Mouse (Mus musculus) forebrain, embryonic 11.5 days (tissue): ENCODE results near the gene Rer1. TPM values are rescaled to one million over a fixed set of nuclear protein-coding genes. Genes with fewer than 3 reads are reported as not detected.

Experiments
- ATAC-seq: fragments of 200-750 bp; cut with Nextera tagmentation; replicated peaks from 2 replicates; pipeline ENCODE4 v1.8.0; 2017; ENCODE audit warnings: moderate TSS enrichment; ENCODE audit not compliant: low FRiP score
- DNase-seq: peaks from one replicate; pipeline ENCODE4 v3.0.0-alpha.2; 2017; ENCODE audit warnings: low spot score
- H3K27ac ChIP-seq: fragments of 300-500 bp; sonication (generic); 2 replicates; pipeline ENCODE4 v1.5.1; 2014; ENCODE audit warnings: low read depth, low read length
- H3K27me3 ChIP-seq: fragments of 300-500 bp; sonication (generic); 2 replicates; pipeline ENCODE4 v1.6.1; 2014; ENCODE audit warnings: mild to moderate bottlenecking, low read length, mixed read lengths; ENCODE audit not compliant: control insufficient read depth, insufficient read depth
- H3K36me3 ChIP-seq: fragments of 300-500 bp; sonication (generic); 2 replicates; pipeline ENCODE4 v1.6.1; 2014; ENCODE audit warnings: mild to moderate bottlenecking, low read length, moderate library complexity, mixed read lengths; ENCODE audit not compliant: control insufficient read depth, insufficient read depth
- H3K4me1 ChIP-seq: fragments of 300-500 bp; sonication (generic); replicated peaks from 2 replicates; pipeline ENCODE4 v1.6.1; 2014; ENCODE audit warnings: low read length, mixed read lengths; ENCODE audit not compliant: control insufficient read depth, insufficient read depth
- H3K4me2 ChIP-seq: fragments of 300-500 bp; sonication (generic); 2 replicates; pipeline ENCODE4 v1.6.1; 2014; ENCODE audit warnings: low read depth, mild to moderate bottlenecking, low read length, moderate library complexity, mixed read lengths; ENCODE audit not compliant: severe bottlenecking
- H3K4me3 ChIP-seq: fragments of 300-500 bp; sonication (generic); 2 replicates; pipeline ENCODE4 v1.5.1; 2014; ENCODE audit warnings: low read depth, low read length
- H3K9ac ChIP-seq: fragments of 300-500 bp; sonication (generic); 2 replicates; pipeline ENCODE4 v1.6.1; 2014; ENCODE audit warnings: low read length
- H3K9me3 ChIP-seq: fragments of 300-500 bp; sonication (generic); 2 replicates; pipeline ENCODE4 v1.6.1; 2016; ENCODE audit warnings: low read length, mixed read lengths; ENCODE audit not compliant: control insufficient read depth
- WGBS: fragments of 180-500 bp; shearing (Covaris S2); extraction: QIAGEN DNeasy Blood & Tissue Kit; methylation state at CpG from one replicate; pipeline ENCODE4 v1.1.7; 2014; 5-methylcytosine and 5-hydroxymethylcytosine counted together
- polyA plus RNA-seq: library from polyadenylated mRNA; unstranded; fragments of >200 nt; fragmentation: Nextera tagmentation; extraction: Ambion mirVana; gene quantifications from 2 replicates; pipeline ENCODE4 v1.2.1, GENCODE M21; 2014

Gene Rer1
- polyA plus RNA-seq, 1 experiment from 2014 or later, result 137 TPM

DNA sequence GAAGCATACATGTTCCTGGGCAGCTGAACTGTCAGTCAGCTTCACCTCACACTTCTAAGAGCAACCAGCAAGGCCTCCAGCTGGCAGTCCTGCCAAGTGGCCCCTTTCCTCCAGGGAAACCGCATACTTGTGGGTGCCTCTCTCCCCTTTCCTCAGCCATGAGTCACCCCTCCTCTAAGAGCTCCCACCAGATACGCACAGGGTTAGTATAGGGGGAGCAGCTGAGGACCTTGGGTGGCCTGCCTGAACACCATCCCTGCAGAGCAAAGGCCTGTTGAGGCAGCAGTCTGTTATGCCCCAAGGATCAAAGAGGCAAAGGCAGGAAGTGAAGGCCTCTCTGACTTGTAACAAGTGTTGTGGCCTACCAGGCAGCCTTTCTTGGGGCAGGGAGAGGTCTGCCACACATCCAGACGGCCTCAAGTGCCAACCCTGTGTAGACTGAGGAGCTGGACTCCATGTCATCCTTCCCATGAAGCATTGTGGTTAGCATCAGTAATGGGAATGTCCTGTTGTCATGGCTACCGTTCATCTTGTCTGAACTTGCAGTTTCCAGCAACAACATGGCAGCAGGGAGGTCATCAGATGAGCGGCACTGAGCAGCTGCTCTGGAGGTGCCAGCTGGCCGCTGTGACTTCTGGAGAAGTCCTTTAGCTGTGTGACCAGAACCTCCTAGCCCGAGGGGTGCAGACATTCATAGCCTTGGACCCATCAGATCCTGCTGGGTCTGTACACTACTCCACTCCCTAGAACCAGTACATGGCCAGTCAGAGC is 40.6 kb upstream of the Rer1 start:
- no peaks in the 10 kb centered on the region for H3K36me3 ChIP-seq
- ATAC-seq, result no peak
- 75% methylated on average over 7 of the region's 7 CpGs for WGBS
- no peak overlapping the region for H3K4me3 ChIP-seq
- H3K4me2 ChIP-seq, result no peak overlapping the region
- no peaks in the 10 kb centered on the region for H3K27me3 ChIP-seq
- H3K9me3 ChIP-seq, result no peaks in the 10 kb centered on the region
- no peak for DNase-seq
- H3K27ac ChIP-seq, result no peak overlapping the region
- peaks cover 13% of the 10 kb centered on the region; the same call in 1 of the 2 replicates for H3K4me1 ChIP-seq
- H3K9ac ChIP-seq, result no peak overlapping the region

DNA sequence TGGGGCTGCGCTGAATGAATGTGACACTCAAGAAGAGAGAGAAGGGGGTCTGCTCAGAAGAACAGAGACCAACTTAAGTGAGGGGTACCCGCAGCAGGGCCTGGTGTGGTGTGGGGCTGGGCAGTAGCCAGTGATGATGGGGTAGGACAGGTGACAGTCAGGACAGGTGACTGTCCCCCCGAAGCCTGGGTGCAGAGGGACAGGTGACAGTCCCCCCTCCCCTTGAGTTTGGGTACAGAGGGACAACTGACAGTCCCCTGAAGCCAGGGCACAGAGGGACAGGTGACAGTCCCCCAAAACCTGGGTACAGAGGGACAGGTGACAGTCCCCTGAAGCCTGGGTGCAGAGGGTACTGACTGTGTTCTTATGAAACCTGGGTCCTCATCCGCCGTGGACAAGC is 40.0 kb upstream of the Rer1 start:
- H3K27me3 ChIP-seq, result no peaks in the 10 kb centered on the region
- H3K27ac ChIP-seq, result no peak overlapping the region
- no peaks in the 10 kb centered on the region for H3K9me3 ChIP-seq
- ATAC-seq (no peak), DNase-seq (no peak)
- no peak overlapping the region for H3K9ac ChIP-seq
- no peak overlapping the region for H3K4me3 ChIP-seq
- H3K4me2 ChIP-seq, result no peak overlapping the region
- H3K4me1 ChIP-seq, result peaks cover 13% of the 10 kb centered on the region; the same call in 1 of the 2 replicates
- WGBS, result 86% methylated on average over 5 of the region's 5 CpGs
- no peaks in the 10 kb centered on the region for H3K36me3 ChIP-seq

DNA sequence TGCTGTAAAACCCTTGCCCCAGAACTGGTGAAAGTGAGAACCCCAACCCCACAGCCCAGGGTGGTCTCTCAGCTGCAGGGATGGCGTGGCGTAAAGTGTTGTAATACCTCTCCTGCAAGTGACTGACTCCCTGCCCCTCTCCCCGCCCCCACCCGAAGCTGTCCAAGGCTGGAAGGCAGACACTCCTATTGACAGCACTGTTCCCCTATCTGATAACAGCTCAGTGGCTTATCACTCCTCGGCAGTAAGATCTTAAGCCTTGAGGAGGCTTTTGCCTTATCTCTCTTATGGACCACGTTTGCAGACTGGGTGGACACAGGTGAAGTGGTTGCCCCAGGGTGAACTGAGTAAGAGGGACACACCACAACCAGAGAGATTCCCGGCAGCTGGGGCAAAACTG is 39.1 kb upstream of the Rer1 start:
- H3K4me2 ChIP-seq, result no peak overlapping the region
- no peak overlapping the region for H3K4me3 ChIP-seq
- H3K9me3 ChIP-seq, result no peaks in the 10 kb centered on the region
- peaks cover 13% of the 10 kb centered on the region; the same call in 1 of the 2 replicates for H3K4me1 ChIP-seq
- ATAC-seq (no peak), DNase-seq (no peak)
- no peaks in the 10 kb centered on the region for H3K36me3 ChIP-seq
- 61% methylated on average over 7 of the region's 7 CpGs for WGBS
- no peak overlapping the region for H3K9ac ChIP-seq
- H3K27me3 ChIP-seq, result no peaks in the 10 kb centered on the region
- no peak overlapping the region for H3K27ac ChIP-seq

DNA sequence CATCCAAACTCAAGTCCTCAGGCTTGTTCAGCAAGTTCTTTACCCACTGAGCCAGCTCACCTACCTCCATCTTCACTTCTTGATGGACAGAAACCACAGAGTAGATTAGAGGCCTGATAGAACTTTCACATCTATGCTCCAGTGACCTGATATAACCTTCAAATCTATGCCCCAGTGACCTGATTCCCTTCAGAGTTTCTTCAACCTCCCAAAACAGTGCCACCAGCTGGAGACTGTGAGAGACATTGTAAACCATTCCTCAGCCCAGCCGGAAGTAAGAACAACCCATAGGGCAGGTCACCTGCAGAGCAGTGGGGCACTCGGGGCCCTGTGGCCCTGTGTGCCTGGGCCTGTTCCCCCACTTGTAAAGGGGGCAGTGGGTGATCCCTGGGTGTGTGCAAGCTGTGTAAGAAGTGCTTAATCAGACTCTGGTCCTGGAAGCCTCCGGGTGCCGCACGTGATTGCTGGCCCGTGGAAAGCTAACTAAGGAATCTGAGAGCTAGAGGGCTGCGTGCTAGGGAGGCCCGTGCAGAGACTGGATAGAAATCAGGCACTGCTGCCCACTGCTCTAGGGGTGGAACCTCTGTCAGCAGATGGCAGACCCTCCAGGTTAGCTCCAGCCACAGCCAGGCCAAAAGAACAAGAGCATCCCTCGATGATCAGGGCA is 37.8 kb upstream of the Rer1 start:
- H3K4me2 ChIP-seq, result no peak overlapping the region
- 78% methylated on average over 9 of the region's 9 CpGs for WGBS
- DNase-seq, result no peak
- H3K27me3 ChIP-seq, result no peaks in the 10 kb centered on the region
- no peak for ATAC-seq
- peaks cover 13% of the 10 kb centered on the region; the same call in 1 of the 2 replicates for H3K4me1 ChIP-seq
- H3K27ac ChIP-seq, result no peak overlapping the region
- no peaks in the 10 kb centered on the region for H3K36me3 ChIP-seq
- no peaks in the 10 kb centered on the region for H3K9me3 ChIP-seq
- no peak overlapping the region for H3K4me3 ChIP-seq
- H3K9ac ChIP-seq, result no peak overlapping the region

DNA sequence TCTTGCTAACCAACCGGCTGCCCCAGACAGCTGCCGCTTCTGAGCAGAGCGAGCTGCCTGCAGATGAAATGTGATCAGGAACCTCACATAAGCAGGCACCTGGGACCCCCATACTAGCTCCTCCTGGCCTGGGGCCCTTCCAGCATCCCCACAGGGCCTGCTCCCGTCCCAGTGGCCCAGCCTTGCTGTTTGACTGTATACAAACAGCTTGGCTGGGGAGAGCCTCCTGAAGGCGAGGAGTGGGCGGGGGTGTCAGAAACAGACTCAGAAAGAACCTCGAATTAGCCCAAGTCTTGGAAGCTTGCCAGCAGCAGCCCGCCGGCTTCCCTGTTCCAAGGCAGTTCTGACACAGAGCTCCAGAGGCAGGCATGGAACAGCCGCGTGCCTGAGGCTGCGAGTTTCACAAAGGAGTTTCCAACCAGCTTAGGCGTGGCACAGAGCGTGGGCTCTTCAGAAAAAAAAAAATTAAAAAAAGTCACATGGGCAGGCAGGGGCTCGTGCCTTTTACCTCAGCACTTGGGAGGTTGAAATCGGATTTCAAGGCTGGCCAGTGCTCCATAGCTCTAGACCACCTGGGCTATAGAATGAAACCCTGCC is 36.4 kb upstream of the Rer1 start:
- DNase-seq, result peak; percentile 89
- Histone ChIP-seq H3K4me3 (no peak overlapping the region), H3K27ac (peak overlapping the region; percentile 77), H3K4me1 (peaks cover 13% of the 10 kb centered on the region; the same call in 1 of the 2 replicates), H3K27me3 (no peaks in the 10 kb centered on the region), H3K4me2 (no peak overlapping the region), H3K9ac (no peak overlapping the region), H3K9me3 (no peaks in the 10 kb centered on the region), H3K36me3 (no peaks in the 10 kb centered on the region)
- 37% methylated on average over 16 of the region's 16 CpGs for WGBS
- ATAC-seq, result peak; percentile 77

DNA sequence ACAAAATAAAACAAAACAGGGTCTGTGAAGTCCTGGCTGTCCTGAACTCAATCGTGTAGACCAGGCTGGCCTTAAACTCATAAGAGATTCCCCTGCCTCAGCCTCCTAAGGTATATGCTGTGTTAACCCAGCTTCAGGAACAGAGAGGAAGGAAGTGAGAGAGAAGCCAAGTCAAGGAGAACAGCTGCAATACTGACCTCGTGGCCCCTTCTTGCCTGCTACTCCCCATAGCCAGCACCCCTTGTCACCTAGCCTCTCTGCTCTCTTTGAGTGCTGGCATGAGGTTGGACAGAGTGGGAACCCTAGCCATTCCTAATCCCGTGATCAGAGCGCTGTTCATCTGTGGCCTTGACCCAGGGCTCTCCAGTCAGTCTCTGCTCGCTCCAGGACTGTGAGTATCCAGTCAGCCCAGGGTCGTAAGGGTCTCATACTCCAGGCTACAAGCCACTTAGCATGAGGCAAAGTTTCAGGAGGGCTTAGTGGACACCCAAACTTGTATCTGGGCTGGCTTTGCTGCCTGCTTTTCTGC is 35.8 kb upstream of the Rer1 start:
- H3K4me1 ChIP-seq, result peaks cover 13% of the 10 kb centered on the region; the same call in 1 of the 2 replicates
- 0 out of 2 replicates have a peak, but pooled peaks have one; percentile 15 for ATAC-seq

DNA sequence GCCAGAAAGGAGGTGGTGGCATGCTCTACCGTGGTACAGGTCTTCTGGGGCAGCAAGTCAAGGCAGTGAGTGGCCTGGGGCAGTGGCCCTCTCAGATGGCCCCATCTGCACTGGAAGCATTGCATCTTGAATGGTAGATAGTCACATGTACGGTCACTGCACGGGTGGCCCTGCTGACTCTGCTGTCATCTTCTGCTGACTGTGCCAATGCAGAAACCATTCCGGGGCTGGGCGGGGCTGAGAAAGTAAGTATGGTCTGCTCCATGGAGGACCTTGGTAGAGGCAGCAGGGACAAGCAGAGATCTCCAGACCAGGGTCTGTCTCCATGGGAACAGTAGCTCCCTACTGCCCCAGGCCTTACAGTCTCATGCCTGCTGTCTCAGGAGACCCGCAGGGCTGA is 35.0 kb upstream of the Rer1 start:
- no peaks in the 10 kb centered on the region for H3K9me3 ChIP-seq
- H3K4me2 ChIP-seq, result no peak overlapping the region
- H3K4me3 ChIP-seq, result no peak overlapping the region
- no peak overlapping the region for H3K9ac ChIP-seq
- H3K36me3 ChIP-seq, result no peaks in the 10 kb centered on the region
- WGBS, result 95% methylated on average over 6 of the region's 6 CpGs
- H3K4me1 ChIP-seq, result peaks cover 10% of the 10 kb centered on the region; the same call in 1 of the 2 replicates
- H3K27me3 ChIP-seq, result no peaks in the 10 kb centered on the region
- no peak for DNase-seq
- H3K27ac ChIP-seq, result no peak overlapping the region
- no peak for ATAC-seq

More for the DNA sequence above, 35.8 kb upstream of the Rer1 start:
- Histone ChIP-seq H3K4me3 (no peak overlapping the region), H3K4me2 (no peak overlapping the region), H3K9me3 (no peaks in the 10 kb centered on the region), H3K27ac (peak overlapping the region; percentile 77), H3K9ac (no peak overlapping the region), H3K27me3 (no peaks in the 10 kb centered on the region), H3K36me3 (no peaks in the 10 kb centered on the region)
- WGBS, result 79% methylated on average over 6 of the region's 6 CpGs
- no peak for DNase-seq

DNA sequence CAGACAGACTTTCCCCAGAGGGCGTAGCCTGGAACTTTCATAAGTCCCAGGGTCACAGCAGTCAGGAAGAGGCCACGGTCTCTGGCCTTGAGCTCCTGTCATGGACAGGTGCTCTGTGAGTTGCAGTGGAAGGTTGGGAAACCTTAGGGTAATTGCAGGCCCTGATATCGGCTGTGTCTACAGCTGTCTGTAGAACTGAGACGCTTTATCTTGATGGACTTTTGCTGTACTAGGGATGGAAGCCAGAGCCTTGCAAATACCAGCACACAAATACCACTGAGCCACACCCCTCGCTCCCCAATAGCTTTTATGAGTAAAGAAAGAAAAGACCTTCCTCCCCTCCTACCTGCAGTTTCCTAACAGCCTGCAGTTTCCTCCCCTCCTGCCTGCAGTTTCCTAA is 34.4 kb upstream of the Rer1 start:
- Histone ChIP-seq H3K27ac (no peak overlapping the region), H3K4me2 (no peak overlapping the region), H3K9ac (no peak overlapping the region), H3K36me3 (no peaks in the 10 kb centered on the region), H3K4me1 (peaks cover 10% of the 10 kb centered on the region; the same call in 1 of the 2 replicates), H3K9me3 (no peaks in the 10 kb centered on the region), H3K27me3 (no peaks in the 10 kb centered on the region), H3K4me3 (no peak overlapping the region)
- no peak for DNase-seq
- no peak for ATAC-seq
- WGBS, result 84% methylated on average over 5 of the region's 5 CpGs
